Mouse (Mus musculus): ENCODE measurements around the gene Nanp.

The Nanp gene

GRCm38 (mm10) chr2:151039232-151039695 is at the start of gene Nanp, which contains the start of gene Ninl:
TSS of gene Nanp (minus strand) at chr2:151039398.
TSS of gene Ninl (minus strand) at chr2:151039382.
- peak; percentile 96 for DNase-seq

GRCm38 (mm10) chr2:151056637-151057036 is 17.4 kb upstream of the Nanp start:
- no peak for DNase-seq

GRCm38 (mm10) chr2:151040411-151040810 is 1.2 kb upstream of the Nanp start:
- DNase-seq, result no peak

GRCm38 (mm10) chr2:151039726-151040125 is 528 bp upstream of the Nanp start:
- DNase-seq, result peak; percentile 41

- no peak for DNase-seq
These were observed 381 bp downstream of the Nanp start for GRCm38 (mm10) chr2:151038811-151039222.

- peak; percentile 15 for DNase-seq
These were observed 1.2 kb downstream of the Nanp start for GRCm38 (mm10) chr2:151037876-151038552.

GRCm38 (mm10) chr2:151037292-151037691 is 1.9 kb downstream of the Nanp start:
- DNase-seq, result no peak

- no peak for DNase-seq
These were observed 2.5 kb downstream of the Nanp start for GRCm38 (mm10) chr2:151036721-151037120.

- no peak for DNase-seq
These were observed 4.8 kb downstream of the Nanp start for GRCm38 (mm10) chr2:151034435-151034834.

GRCm38 (mm10) chr2:151021158-151021557 is 18.0 kb downstream of the Nanp start:
- no peak for DNase-seq

- no peak for DNase-seq
These were observed 23.9 kb downstream of the Nanp start for GRCm38 (mm10) chr2:151015316-151015715.

- no peak for DNase-seq
These were observed 27.9 kb downstream of the Nanp start for GRCm38 (mm10) chr2:151011273-151011672.

- no peak for DNase-seq
These were observed 29.6 kb downstream of the Nanp start for GRCm38 (mm10) chr2:151009515-151010085.

- DNase-seq, result peak; percentile 32
These were observed 30.2 kb downstream of the Nanp start for GRCm38 (mm10) chr2:151008939-151009509.

GRCm38 (mm10) chr2:151008517-151008932 is 30.7 kb downstream of the Nanp start:
- DNase-seq, result no peak

- no peak for DNase-seq
These were observed 31.2 kb downstream of the Nanp start for GRCm38 (mm10) chr2:151008006-151008405.

GRCm38 (mm10) chr2:151006281-151006945 is 32.8 kb downstream of the Nanp start:
- no peak for DNase-seq

GRCm38 (mm10) chr2:151004390-151004789 is 34.8 kb downstream of the Nanp start:
- DNase-seq, result no peak

- DNase-seq, result no peak
These were observed 35.4 kb downstream of the Nanp start for GRCm38 (mm10) chr2:151003796-151004195.

- DNase-seq, result no peak
These were observed 37.5 kb downstream of the Nanp start for GRCm38 (mm10) chr2:151001619-151002175.

GRCm38 (mm10) chr2:151000402-151001178 is 38.6 kb downstream of the Nanp start:
- peak; percentile 43 for DNase-seq

- no peak for DNase-seq
These were observed 40.2 kb downstream of the Nanp start for GRCm38 (mm10) chr2:150999021-150999420.

Data from cerebellum, adult 9-11 months (tissue).